Mouse (Mus musculus) right cerebral cortex, postnatal 14 days (tissue): Measurements from ENCODE around the gene Clba1.
A peak's percentile ranks its signal among the peaks of the same experiment; 100 is the strongest.
"Not testable (repeated sequence)": the region's sequence is repeated elsewhere in the genome, so short reads cannot be mapped to it uniquely, and the experiment has no call there.

Experiments used
- DNase-seq: peaks from one replicate; pipeline ENCODE4 v3.0.0; 2022

The Clba1 gene

GRCm38 (mm10) chr12:112819057-112819662, 10.4 kb downstream of the Clba1 start:
- no peak for DNase-seq

- no peak for DNase-seq
Measured at GRCm38 (mm10) chr12:112820401-112820999, 11.8 kb downstream of the Clba1 start.

GRCm38 (mm10) chr12:112821216-112821615, 12.5 kb downstream of the Clba1 start:
- no peak for DNase-seq

GRCm38 (mm10) chr12:112821974-112822373, 13.2 kb downstream of the Clba1 start:
- DNase-seq: no peak

GRCm38 (mm10) chr12:112822676-112823075, 13.9 kb downstream of the Clba1 start:
- DNase-seq: no peak

- no peak for DNase-seq
Measured at GRCm38 (mm10) chr12:112823221-112823620, 14.5 kb downstream of the Clba1 start.

- no peak for DNase-seq
Measured at GRCm38 (mm10) chr12:112825901-112826300, 17.2 kb downstream of the Clba1 start.

GRCm38 (mm10) chr12:112828501-112829243, 19.9 kb downstream of the Clba1 start:
- DNase-seq: peak; percentile 74

- DNase-seq: peak; percentile 99
Measured at GRCm38 (mm10) chr12:112829244-112829864, 20.6 kb downstream of the Clba1 start, which contains the start of gene Cdca4. Gene Cdca4 (minus strand): TSS chr12:112829423.

GRCm38 (mm10) chr12:112830141-112830540, 21.4 kb downstream of the Clba1 start:
- no peak for DNase-seq

GRCm38 (mm10) chr12:112830570-112830969, 21.8 kb downstream of the Clba1 start:
- no peak for DNase-seq

- DNase-seq: no peak
Measured at GRCm38 (mm10) chr12:112832411-112832810, 23.7 kb downstream of the Clba1 start.

GRCm38 (mm10) chr12:112833527-112833926, 24.8 kb downstream of the Clba1 start:
- DNase-seq: no peak

GRCm38 (mm10) chr12:112835046-112835445, 26.3 kb downstream of the Clba1 start:
- DNase-seq: no peak

- DNase-seq: no peak
Measured at GRCm38 (mm10) chr12:112840209-112841086, 31.7 kb downstream of the Clba1 start.

- DNase-seq: not testable (repeated sequence)
Measured at GRCm38 (mm10) chr12:112841338-112841892, 32.7 kb downstream of the Clba1 start.

- not testable (repeated sequence) for DNase-seq
Measured at GRCm38 (mm10) chr12:112842128-112842527, 33.4 kb downstream of the Clba1 start.

GRCm38 (mm10) chr12:112843803-112844202, 35.1 kb downstream of the Clba1 start:
- peak; percentile 85 for DNase-seq

- no peak for DNase-seq
Measured at GRCm38 (mm10) chr12:112847880-112848279, 39.1 kb downstream of the Clba1 start.

GRCm38 (mm10) chr12:112849235-112850022, 40.7 kb downstream of the Clba1 start:
- no peak for DNase-seq

GRCm38 (mm10) chr12:112850344-112850743, 41.6 kb downstream of the Clba1 start:
- DNase-seq: no peak
